Comparison of ENCODE assay signal across 48 mouse cellular contexts in genomic region chr6:128847401-128847800, GRCm38 (mm10). TPM values are rescaled to one million over a fixed set of nuclear protein-coding genes. Genes with fewer than 3 reads are reported as not detected.
"Had no signal": no experiment of that assay in that cellular context is flagged by ENCODE, and none has a peak within 500 bp of the region (broad histone marks: within the 10 kb centered on the region; RNA-seq: fewer than 3 reads in every experiment).

No protein-coding gene starts in this region.

- H3K27ac ChIP-seq: heart, embryonic 10.5 days; heart, embryonic 13.5 days; heart, embryonic 15.5 days; hindbrain, embryonic 10.5 days; hindbrain, embryonic 12.5 days; hindbrain, embryonic 13.5 days; hindbrain, embryonic 14.5 days; hindbrain, embryonic 15.5 days; hindbrain, postnatal 0 days; intestine, embryonic 15.5 days; kidney, embryonic 15.5 days; kidney, postnatal 0 days; layer of hippocampus, adult 2 months had no signal

- H3K36me3 ChIP-seq: heart, embryonic 10.5 days; heart, embryonic 12.5 days; heart, embryonic 13.5 days; heart, embryonic 15.5 days; hindbrain, embryonic 10.5 days; hindbrain, embryonic 12.5 days; hindbrain, embryonic 13.5 days; hindbrain, embryonic 15.5 days; intestine, embryonic 15.5 days; kidney, embryonic 15.5 days had no signal

- H3K9ac ChIP-seq: heart, embryonic 12.5 days; heart, embryonic 13.5 days; heart, embryonic 15.5 days; hindbrain, embryonic 12.5 days; hindbrain, embryonic 13.5 days; hindbrain, embryonic 14.5 days; hindbrain, embryonic 15.5 days; intestine, embryonic 15.5 days; kidney, embryonic 15.5 days had no signal

- DNase-seq: heart, postnatal 10 days; heart, postnatal 14 days; heart, postnatal 36 days; heart, postnatal 4 days; kidney, adult 11 months; kidney, adult 18-20 months; kidney, adult 2 months; kidney, adult 8-10 months; kidney, adult 9 months; kidney, postnatal 10 days; kidney, postnatal 14 days; kidney, postnatal 25 days; kidney, postnatal 36 days; kidney, postnatal 4 days; layer of hippocampus, adult 9-11 months; layer of hippocampus, postnatal 36 days had no signal

- H3K9me3 ChIP-seq: heart, embryonic 10.5 days; heart, embryonic 12.5 days; heart, embryonic 13.5 days; heart, embryonic 15.5 days; hindbrain, embryonic 10.5 days; hindbrain, embryonic 12.5 days; hindbrain, embryonic 13.5 days; hindbrain, embryonic 15.5 days; intestine, embryonic 15.5 days; kidney, embryonic 15.5 days had no signal

- H3K4me3 ChIP-seq: heart, embryonic 10.5 days; heart, embryonic 12.5 days; heart, embryonic 13.5 days; heart, embryonic 15.5 days; hindbrain, embryonic 10.5 days; hindbrain, embryonic 12.5 days; hindbrain, embryonic 13.5 days; hindbrain, embryonic 15.5 days; intestine, embryonic 15.5 days; kidney, embryonic 15.5 days; layer of hippocampus, adult 2 months had no signal

- H3K27me3 ChIP-seq: heart, embryonic 12.5 days; heart, embryonic 13.5 days; heart, embryonic 15.5 days; hindbrain, embryonic 12.5 days; hindbrain, embryonic 13.5 days; hindbrain, embryonic 15.5 days; intestine, embryonic 15.5 days; kidney, embryonic 15.5 days had no signal

- ATAC-seq: hindbrain, embryonic 16.5 days; hindbrain, postnatal 0 days; inflammation-experienced regulatory T-cells, adult 6 months; intestine, embryonic 15.5 days; intestine, embryonic 16.5 days; intestine, postnatal 0 days had no signal

- H3K4me2 ChIP-seq: heart, embryonic 11.5 days; heart, embryonic 12.5 days; heart, embryonic 13.5 days; heart, embryonic 15.5 days; hindbrain, embryonic 12.5 days; hindbrain, embryonic 13.5 days; hindbrain, embryonic 14.5 days; hindbrain, embryonic 15.5 days; intestine, embryonic 15.5 days; kidney, embryonic 15.5 days had no signal

RNA-seq across cellular contexts. Expression of gene Klrb1b, which starts 21.3 kb away (rescaled TPM):
- total RNA-seq: heart, postnatal 10 days; heart, postnatal 36 days; heart, postnatal 4 days; hindbrain, postnatal 0 days; layer of hippocampus, adult 18-20 months; layer of hippocampus, adult 2 months; layer of hippocampus, postnatal 10 days; layer of hippocampus, postnatal 14 days; layer of hippocampus, postnatal 25 days; layer of hippocampus, postnatal 36 days; left cerebral cortex, adult 18-20 months had no signal
- polyA plus RNA-seq: heart, embryonic 10.5 days; heart, embryonic 11.5 days; heart, embryonic 12.5 days; heart, embryonic 13.5 days; heart, embryonic 14.5 days; heart, postnatal 0 days; hindbrain, embryonic 10.5 days; hindbrain, embryonic 11.5 days; hindbrain, embryonic 12.5 days; hindbrain, embryonic 13.5 days; hindbrain, embryonic 14.5 days; hindbrain, embryonic 15.5 days; hindbrain, embryonic 16.5 days; hindbrain, postnatal 0 days; kidney, embryonic 14.5 days; kidney, postnatal 0 days had no signal

RNA-seq across cellular contexts. Expression of gene Gm44511, which starts 21.3 kb away (rescaled TPM):
- total RNA-seq: heart, postnatal 10 days; heart, postnatal 14 days; heart, postnatal 25 days; heart, postnatal 36 days; heart, postnatal 4 days; hindbrain, postnatal 0 days; layer of hippocampus, adult 18-20 months; layer of hippocampus, adult 2 months; layer of hippocampus, postnatal 10 days; layer of hippocampus, postnatal 14 days; layer of hippocampus, postnatal 25 days; layer of hippocampus, postnatal 36 days; left cerebral cortex, adult 18-20 months had no signal
- polyA plus RNA-seq: heart, embryonic 10.5 days; heart, embryonic 11.5 days; heart, embryonic 12.5 days; heart, embryonic 13.5 days; heart, embryonic 14.5 days; heart, embryonic 15.5 days; heart, embryonic 16.5 days; heart, postnatal 0 days; hindbrain, embryonic 10.5 days; hindbrain, embryonic 11.5 days; hindbrain, embryonic 12.5 days; hindbrain, embryonic 13.5 days; hindbrain, embryonic 14.5 days; hindbrain, embryonic 15.5 days; hindbrain, embryonic 16.5 days; hindbrain, postnatal 0 days; inflammation-experienced regulatory T-cells, adult 6 months; intestine, embryonic 15.5 days; intestine, postnatal 0 days; kidney, embryonic 14.5 days; kidney, embryonic 15.5 days; kidney, embryonic 16.5 days; kidney, postnatal 0 days had no signal

RNA-seq across cellular contexts. Expression of gene Clec2i, which starts 40.0 kb away (rescaled TPM):
- total RNA-seq: heart, postnatal 36 days; heart, postnatal 4 days; hindbrain, postnatal 0 days; layer of hippocampus, adult 18-20 months; layer of hippocampus, adult 2 months; layer of hippocampus, adult 8-10 months; layer of hippocampus, postnatal 10 days; layer of hippocampus, postnatal 25 days; layer of hippocampus, postnatal 36 days; left cerebral cortex, adult 18-20 months had no signal
- polyA plus RNA-seq: heart, embryonic 10.5 days; heart, embryonic 11.5 days; heart, embryonic 12.5 days; heart, embryonic 13.5 days; heart, postnatal 0 days; hindbrain, embryonic 10.5 days; hindbrain, embryonic 11.5 days; hindbrain, embryonic 12.5 days; hindbrain, embryonic 13.5 days; hindbrain, embryonic 14.5 days; hindbrain, embryonic 15.5 days; hindbrain, embryonic 16.5 days; kidney, embryonic 16.5 days had no signal

RNA-seq across cellular contexts. Expression of gene BC035044, which starts 43.5 kb away (rescaled TPM):
- total RNA-seq: hindbrain, postnatal 0 days had no signal
- polyA plus RNA-seq: heart, postnatal 0 days had no signal

RNA-seq across cellular contexts. Expression of gene Klrb1c, which starts 58.4 kb away (rescaled TPM):
- total RNA-seq: heart, postnatal 10 days; heart, postnatal 4 days; layer of hippocampus, adult 18-20 months; layer of hippocampus, adult 2 months; layer of hippocampus, postnatal 14 days; layer of hippocampus, postnatal 25 days; layer of hippocampus, postnatal 36 days; left cerebral cortex, adult 18-20 months had no signal
- polyA plus RNA-seq: heart, embryonic 11.5 days; heart, embryonic 12.5 days; heart, embryonic 14.5 days; heart, postnatal 0 days; hindbrain, embryonic 10.5 days; hindbrain, embryonic 11.5 days; hindbrain, embryonic 12.5 days; hindbrain, embryonic 13.5 days; hindbrain, embryonic 15.5 days; kidney, embryonic 14.5 days had no signal
